Mouse (Mus musculus) inflammation-experienced regulatory T-cells, adult 6 months (primary cell): ENCODE data around the gene Ntm. TPM values are rescaled to one million over a fixed set of nuclear protein-coding genes. Genes with fewer than 3 reads are reported as not detected.

Experiments
- ATAC-seq: one replicate; pipeline ENCODE4 v1.8.0; 2017
- polyA plus RNA-seq, 3 experiments: library from polyadenylated mRNA; unstranded; fragments of 100-300 nt; shearing (Covaris generic); gene quantifications; one replicate each; pipeline ENCODE4 v1.2.1; 2017

Gene Ntm
- polyA plus RNA-seq, 3 experiments from 2014 or later: not detected

DNA sequence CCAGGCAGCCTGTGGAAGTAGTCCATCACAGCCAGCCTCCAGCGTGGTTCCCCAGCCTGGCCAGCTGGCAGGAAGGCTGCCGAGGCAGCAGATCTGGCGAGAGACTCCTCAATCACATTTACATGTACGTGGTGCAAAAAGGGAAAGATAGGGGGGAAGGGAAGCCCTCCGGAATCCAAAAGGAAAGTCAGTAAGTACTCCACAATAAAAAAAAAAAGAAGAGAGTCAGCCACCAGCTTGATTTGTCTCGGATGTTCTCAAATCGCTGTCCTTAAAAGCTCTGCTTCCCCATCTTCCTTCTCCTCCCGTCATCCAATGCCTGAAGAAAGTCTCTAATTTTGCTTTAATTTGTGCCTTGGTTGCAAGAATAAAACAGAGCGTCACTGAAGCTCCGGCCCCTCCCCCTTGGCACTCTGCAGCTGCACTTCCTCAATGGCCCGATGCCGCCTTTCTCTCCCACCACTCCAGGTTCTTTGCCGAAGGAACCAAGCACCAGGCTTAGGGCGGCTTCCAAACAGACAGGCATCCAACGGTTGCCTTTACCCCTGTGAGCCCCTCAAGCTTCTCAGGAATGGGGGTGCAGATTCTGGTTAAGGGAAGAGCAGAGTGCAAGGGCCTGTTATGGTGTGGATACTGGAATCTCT, 212.4 kb downstream of the Ntm start:
- ATAC-seq: no peak

GRCm38 (mm10) chr9:29748070-29748469, 214.9 kb downstream of the Ntm start:
- ATAC-seq: no peak

- no peak for ATAC-seq
Observed at GRCm38 (mm10) chr9:29738835-29739526, 224.0 kb downstream of the Ntm start.

GRCm38 (mm10) chr9:29736031-29736430, 226.9 kb downstream of the Ntm start:
- no peak for ATAC-seq

GRCm38 (mm10) chr9:29732895-29733294, 230.0 kb downstream of the Ntm start:
- no peak for ATAC-seq

- no peak for ATAC-seq
Observed at GRCm38 (mm10) chr9:29731672-29732071, 231.3 kb downstream of the Ntm start.

DNA sequence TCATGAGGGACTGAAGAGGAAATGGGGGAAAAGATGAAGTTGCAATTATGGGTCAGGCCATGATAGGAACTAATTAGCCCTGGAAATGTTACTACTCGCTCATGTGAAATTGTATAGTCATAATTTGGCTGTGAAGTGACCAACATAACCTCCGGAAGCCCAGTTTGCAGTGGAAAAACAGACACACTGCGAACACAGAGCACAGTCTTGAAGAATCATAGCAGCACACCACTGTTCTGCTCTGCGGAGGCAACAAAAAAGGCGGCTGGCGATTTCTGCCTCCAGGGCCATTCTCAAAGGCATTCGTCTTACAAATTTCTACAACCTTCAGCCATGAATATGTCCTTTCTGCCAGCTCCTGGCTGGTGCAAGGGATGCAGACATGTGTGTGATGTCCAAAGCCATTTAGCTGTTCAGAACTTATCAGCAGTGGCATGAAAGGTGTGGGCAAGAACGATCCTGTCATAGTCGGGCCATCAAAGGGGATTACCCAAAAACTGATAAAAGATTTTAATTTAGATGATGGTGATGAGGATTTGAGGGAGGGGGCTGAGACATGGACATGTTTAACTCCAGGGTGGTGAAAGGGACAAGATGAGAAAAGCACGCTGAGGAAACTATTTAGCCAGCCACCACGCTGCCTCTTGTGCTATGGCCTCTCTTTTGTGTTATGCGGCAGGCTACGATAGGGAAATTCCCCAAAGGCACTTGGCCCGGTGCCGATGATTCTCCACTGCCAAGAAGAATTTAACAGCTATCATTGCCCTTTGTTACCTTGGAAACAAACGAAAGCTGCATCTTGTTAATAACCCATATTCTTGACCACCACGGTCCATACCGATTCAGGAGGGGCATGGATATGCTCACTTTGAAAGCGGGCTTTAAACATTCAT, 235.2 kb downstream of the Ntm start:
- ATAC-seq: no peak

GRCm38 (mm10) chr9:29721461-29721860, 241.5 kb downstream of the Ntm start:
- no peak for ATAC-seq

- no peak for ATAC-seq
Observed at GRCm38 (mm10) chr9:29716795-29717194, 246.1 kb downstream of the Ntm start.

DNA sequence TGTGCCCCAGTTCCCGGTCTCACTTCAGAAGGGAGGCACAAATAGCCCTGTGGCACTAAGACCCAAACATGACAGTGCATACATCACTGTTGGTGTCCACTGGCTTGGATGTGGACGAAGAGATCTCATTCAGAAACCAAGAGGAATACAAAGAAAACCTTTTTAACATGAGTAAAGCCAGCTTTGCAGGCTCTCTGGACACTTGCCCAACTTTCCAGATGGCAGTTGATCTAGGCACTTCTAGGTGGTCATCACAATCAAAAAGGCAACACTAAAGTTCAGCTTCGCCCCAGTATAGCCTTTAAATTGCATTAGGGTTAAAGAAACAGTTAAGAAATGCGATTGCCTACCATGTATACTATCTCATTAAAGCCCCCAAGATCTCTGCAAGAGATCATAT, 264.7 kb downstream of the Ntm start:
- ATAC-seq: no peak

DNA sequence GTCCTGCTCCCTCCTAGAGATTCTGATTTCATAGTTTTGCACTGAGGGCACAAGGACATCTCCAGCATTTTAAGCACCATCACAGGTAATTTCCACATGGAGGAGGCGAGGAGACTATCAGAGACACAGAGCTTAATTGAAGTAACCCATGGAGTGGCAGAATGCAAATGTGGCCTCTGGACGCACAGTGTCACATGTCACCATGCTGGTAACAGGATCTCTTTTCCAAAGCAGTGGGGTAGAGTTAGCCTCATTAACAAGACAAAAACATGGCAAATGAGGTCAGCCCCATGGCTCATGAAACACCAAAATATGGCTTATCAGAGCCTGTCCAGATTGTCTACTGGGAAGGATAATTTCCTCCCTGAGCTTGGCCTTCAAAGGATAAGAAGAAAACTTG, 268.8 kb downstream of the Ntm start:
- no peak for ATAC-seq

GRCm38 (mm10) chr9:29691186-29691855, 271.6 kb downstream of the Ntm start:
- ATAC-seq: no peak

GRCm38 (mm10) chr9:29682224-29682623, 280.7 kb downstream of the Ntm start:
- no peak for ATAC-seq

- ATAC-seq: no peak
Observed at GRCm38 (mm10) chr9:29680677-29681076, 282.3 kb downstream of the Ntm start.

DNA sequence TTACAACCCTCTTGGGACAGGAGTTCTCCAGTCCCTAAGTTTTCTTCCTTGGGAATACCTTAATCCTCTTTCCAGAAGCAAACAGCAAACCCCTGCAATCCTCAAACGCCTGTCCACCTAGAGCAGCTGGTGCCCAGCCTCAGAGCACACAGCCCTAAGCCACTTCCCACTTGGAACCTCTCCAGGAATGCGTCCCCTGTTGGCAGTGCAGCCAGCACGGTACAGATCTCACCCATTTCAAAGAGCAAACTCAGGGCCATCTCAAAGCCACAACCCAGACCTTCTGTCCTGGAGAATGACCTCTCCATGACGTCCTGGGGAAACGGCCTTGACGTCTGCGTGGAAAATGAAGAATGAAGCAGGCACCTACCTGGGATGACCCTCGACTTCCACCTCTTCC, 289.0 kb downstream of the Ntm start:
- ATAC-seq: no peak

DNA sequence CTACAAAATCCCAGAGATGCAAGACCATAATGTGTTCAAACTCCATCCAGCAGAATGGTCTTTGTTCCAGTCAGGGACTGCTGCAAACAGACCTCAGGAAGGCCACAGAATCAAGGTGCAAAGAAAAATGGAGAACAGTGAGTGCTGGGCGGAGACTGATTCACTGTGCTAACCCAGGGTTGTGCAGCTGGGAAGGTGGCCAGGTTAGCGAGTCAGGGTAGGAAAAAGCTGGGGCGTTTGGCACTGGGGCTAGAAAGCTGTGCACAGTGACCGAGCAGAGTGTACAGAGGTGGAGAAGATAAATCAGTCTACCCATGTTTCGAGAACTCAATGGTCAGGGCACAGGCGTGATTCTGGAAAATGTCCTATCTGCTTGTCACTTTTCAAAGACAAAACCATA, 291.1 kb downstream of the Ntm start:
- ATAC-seq: no peak

DNA sequence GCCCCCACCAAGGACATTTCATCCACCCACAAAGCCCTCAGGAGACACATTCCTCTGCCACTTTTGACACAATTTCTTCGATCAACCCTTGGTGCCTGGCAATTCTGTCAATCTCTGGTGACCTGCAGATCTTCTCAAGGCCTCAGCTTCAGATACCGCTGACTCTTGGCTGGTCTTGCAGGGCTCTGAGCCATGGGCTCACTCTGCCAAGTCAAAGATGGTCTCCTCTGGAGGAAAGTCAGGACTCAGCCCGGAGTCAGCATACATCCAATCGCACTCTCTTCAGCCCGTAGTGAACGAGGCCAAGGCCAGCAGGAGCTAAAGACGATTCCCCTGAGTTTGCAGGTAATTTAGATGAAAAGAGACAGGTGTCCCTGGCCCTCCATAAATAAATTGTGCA, 299.7 kb downstream of the Ntm start:
- no peak for ATAC-seq

- no peak for ATAC-seq
Observed at GRCm38 (mm10) chr9:29661468-29662145, 301.3 kb downstream of the Ntm start.

- ATAC-seq: no peak
Observed at GRCm38 (mm10) chr9:29660059-29660613, 302.8 kb downstream of the Ntm start.

- ATAC-seq: no peak
Observed at GRCm38 (mm10) chr9:29657761-29658465, 305.0 kb downstream of the Ntm start.

- no peak for ATAC-seq
Observed at GRCm38 (mm10) chr9:29654885-29655284, 308.1 kb downstream of the Ntm start.
